Mouse (Mus musculus) neutrophil, adult 59 days (primary cell): ENCODE measurements around the gene Tex30. TPM values are rescaled to one million over a fixed set of nuclear protein-coding genes. Genes with fewer than 3 reads are reported as not detected.

Experiments used
- total RNA-seq, 2 experiments: library from RNA; stranded (reverse); gene quantifications; 1 replicate in 1 of 2; 2 replicates in 1 of 2; pipeline ENCODE4 v1.2.4; 2023

The Tex30 gene
- total RNA-seq: 10 to 100 TPM; 12.1 to 12.6 TPM

DNA sequence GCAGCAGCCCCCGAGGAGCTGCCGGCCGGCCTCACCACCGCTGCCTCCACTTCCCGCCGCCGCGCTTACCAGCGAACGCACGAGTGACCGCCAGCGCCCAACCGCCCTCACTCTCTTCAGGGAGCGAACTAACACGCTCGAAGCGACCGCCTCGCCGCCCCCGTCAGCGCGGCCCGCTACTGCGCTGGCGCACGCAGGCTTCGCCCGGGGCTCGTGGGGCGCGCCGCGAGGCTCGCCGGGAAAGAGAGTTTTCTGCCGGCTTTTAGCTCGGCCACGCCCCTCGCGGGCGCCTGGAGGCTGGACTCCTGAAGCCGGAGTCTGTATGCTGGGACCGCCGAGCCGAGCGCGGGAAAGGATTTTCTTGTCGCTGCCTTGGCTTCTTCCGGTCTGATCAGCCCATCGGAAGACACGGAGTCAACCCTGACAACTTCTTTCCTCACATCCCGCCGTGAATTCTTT lies at the start of gene Tex30:
Gene Tex30 (minus strand): TSS at position 183 of the 459 bp plus-strand sequence.

DNA sequence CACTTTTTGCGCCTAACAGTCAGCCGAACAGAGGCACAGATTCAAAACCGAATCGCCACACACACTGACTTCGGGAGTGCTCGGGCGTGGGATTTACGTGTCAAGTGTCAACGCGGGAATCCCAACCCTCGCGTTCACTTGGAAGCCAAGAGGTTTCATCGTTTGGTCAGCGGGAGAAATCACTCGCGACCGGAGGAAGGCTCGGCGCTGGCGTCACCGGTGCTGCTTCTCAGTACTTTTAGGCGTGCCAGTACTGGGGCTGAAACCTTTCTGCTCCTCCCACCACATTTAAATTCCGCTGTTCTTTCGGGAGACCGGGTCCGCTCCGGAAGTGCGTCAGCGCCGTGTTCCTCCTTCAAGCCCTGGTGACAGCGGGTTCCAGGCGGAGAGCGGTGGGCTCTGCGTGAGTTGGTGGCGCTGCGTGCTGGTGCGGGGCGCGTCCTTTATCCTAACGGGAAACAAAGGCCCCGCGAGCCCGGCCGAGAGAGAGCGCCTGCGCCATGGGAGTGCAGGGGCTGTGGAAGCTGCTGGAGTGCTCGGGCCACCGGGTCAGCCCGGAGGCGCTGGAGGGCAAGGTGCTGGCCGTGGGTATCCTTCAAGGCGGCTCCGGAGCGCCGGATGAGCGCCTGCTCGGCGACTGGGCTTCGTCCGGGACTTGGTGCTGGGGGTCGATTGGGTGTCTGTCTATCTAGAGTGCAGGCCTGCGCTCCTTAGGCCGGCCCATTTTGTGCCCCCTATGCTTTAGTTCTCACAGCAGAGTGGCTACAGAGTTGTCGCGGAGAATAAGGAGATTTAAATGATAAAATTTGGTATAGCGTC lies 45.5 kb upstream of the Tex30 start, which contains the start of gene Ercc5:
Gene Ercc5 (plus strand): TSS at position 182 of the 819 bp plus-strand sequence.

DNA sequence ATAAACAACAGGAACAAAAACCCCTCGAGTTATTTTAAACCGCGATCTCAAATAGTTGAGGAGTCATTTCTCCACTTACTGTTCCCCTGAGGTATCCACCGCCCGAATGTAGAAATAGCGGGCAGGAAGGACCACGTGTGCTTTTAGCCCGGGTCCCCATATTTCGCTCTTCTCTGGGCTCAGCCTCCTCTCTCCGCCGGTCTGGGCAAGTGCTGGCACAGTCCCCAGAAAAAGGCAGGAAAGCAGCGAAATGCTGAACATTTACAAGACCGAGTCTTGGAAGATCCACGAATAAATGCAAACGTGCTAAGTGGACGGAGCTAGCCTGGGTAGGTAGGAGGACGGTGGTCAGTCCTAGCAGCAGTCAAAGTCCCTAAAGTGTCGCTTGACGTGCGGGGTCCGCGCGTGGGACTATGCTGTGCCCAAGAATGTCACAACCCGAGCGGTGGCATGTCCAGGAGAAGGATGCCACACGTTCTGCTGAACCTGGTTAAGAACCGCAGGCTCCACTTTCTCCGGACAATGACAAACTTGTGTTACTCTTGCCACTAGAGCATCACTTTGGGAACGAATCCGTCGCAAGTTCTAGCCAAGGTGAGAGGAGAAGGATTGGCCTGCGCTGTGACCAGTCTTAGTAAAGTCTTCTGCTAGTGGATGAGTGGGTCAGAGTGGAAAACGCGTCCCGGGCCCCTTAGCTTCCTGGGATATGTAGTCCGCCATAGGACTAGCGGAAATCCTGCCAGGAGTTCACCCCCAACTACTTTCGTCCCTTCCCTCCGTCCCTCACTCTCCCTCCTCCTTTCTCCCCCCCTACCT lies 16.2 kb upstream of the Tex30 start, which contains the start of the genes Kdelc1 and Bivm:
Gene Kdelc1 (minus strand): TSS at position 570 of the 816 bp plus-strand sequence.
Gene Bivm (plus strand): TSS at position 719 of the 816 bp plus-strand sequence.

DNA sequence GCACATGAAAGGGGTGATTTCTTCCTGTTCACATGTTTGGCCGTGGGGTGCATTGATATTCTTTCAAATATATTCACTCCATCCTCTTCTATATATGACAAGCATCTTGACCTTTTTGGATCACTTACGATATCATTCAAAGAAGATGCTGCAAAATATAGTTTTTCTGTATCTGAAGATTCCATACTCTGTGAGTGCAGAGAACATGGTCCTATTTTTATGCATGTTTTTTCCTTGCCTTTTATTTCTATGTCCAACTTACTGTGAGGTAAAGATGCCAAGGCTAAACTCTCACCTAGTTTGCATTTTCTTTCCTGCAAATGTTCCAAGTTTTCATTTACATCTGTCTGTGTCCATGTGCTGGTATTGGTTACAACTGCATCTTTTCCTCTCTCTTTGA lies 40.4 kb downstream of the Tex30 start, which contains the start of gene Gm8251:
Gene Gm8251 (minus strand): TSS at position 101 of the 400 bp plus-strand sequence.

Other genes starting within 250 kb of the Tex30 start
- 10 to 100 TPM; 40.6 to 44.3 TPM for gene Tpp2, start 168.8 kb downstream of the Tex30 start, total RNA-seq
- gene Mettl21c, start 82.4 kb downstream of the Tex30 start, total RNA-seq: not detected
- gene Gm8251, start 40.5 kb downstream of the Tex30 start, total RNA-seq: under 1 TPM in 1 of 2 experiments, not detected in 1; 0.07 TPM
- 1 to 10 TPM; 5.4 to 6.7 TPM for gene Kdelc1, start 16.4 kb upstream of the Tex30 start, total RNA-seq
- 1 to 10 TPM; 4.7 to 5.3 TPM for gene Bivm, start 16.5 kb upstream of the Tex30 start, total RNA-seq
- gene Ercc5, start 45.3 kb upstream of the Tex30 start, total RNA-seq: 1 to 10 TPM; 7.3 to 9.2 TPM
- not detected for gene Mettl21e, start 116.5 kb upstream of the Tex30 start, total RNA-seq